Mouse (Mus musculus) embryonic facial prominence, embryonic 10.5 days (tissue): ENCODE results near the gene Lgr6. TPM values are rescaled to one million over a fixed set of nuclear protein-coding genes. Genes with fewer than 3 reads are reported as not detected.

Source experiments
- DNase-seq: peaks from one replicate; pipeline ENCODE4 v3.0.0-alpha.2; 2017; ENCODE audit warnings: low spot score
- H3K27ac ChIP-seq: fragments of 300-500 bp; sonication (generic); replicated peaks from 2 replicates; pipeline ENCODE4 v1.5.1; 2016; ENCODE audit warnings: mild to moderate bottlenecking
- H3K27me3 ChIP-seq: fragments of 300-500 bp; sonication (generic); replicated peaks from 2 replicates; pipeline ENCODE4 v1.6.1; 2016; ENCODE audit warnings: low read depth, mild to moderate bottlenecking; ENCODE audit not compliant: poor library complexity, severe bottlenecking
- H3K36me3 ChIP-seq: fragments of 300-500 bp; sonication (generic); replicated peaks from 2 replicates; pipeline ENCODE4 v1.6.1; 2016; ENCODE audit warnings: mild to moderate bottlenecking, moderate library complexity
- H3K4me1 ChIP-seq: fragments of 300-500 bp; sonication (generic); 2 replicates; pipeline ENCODE4 v1.6.1; 2016
- H3K4me3 ChIP-seq: fragments of 300-500 bp; sonication (generic); 2 replicates; pipeline ENCODE4 v1.5.1; 2016; ENCODE audit warnings: mild to moderate bottlenecking, moderate library complexity
- H3K9me3 ChIP-seq: fragments of 300-500 bp; sonication (generic); 2 replicates; pipeline ENCODE4 v1.6.1; 2016; ENCODE audit warnings: mild to moderate bottlenecking
- WGBS: fragments of 180-500 bp; shearing (Covaris S2); methylation state at CpG from one replicate; pipeline ENCODE4 v1.1.7; 2016; 5-methylcytosine and 5-hydroxymethylcytosine counted together
- polyA plus RNA-seq: library from polyadenylated mRNA; unstranded; fragments of >200 nt; fragmentation: Nextera tagmentation; extraction: Ambion mirVana; gene quantifications from 2 replicates; pipeline ENCODE4 v1.2.1, GENCODE M21; 2016

Lgr6 gene
- polyA plus RNA-seq, 1 experiment from 2014 or later, result 1.1 TPM

GRCm38 (mm10) chr1:135135111-135135787, 30.2 kb upstream of the Lgr6 start:
- WGBS, result 90% methylated on average over 8 of the region's 8 CpGs
- Histone ChIP-seq H3K27ac (no peak overlapping the region), H3K4me1 (peaks cover 27% of the 10 kb centered on the region), H3K9me3 (no peaks in the 10 kb centered on the region), H3K4me3 (no peak overlapping the region), H3K36me3 (no peaks in the 10 kb centered on the region), H3K27me3 (peaks cover 7% of the 10 kb centered on the region)
- DNase-seq, result no peak

DNA sequence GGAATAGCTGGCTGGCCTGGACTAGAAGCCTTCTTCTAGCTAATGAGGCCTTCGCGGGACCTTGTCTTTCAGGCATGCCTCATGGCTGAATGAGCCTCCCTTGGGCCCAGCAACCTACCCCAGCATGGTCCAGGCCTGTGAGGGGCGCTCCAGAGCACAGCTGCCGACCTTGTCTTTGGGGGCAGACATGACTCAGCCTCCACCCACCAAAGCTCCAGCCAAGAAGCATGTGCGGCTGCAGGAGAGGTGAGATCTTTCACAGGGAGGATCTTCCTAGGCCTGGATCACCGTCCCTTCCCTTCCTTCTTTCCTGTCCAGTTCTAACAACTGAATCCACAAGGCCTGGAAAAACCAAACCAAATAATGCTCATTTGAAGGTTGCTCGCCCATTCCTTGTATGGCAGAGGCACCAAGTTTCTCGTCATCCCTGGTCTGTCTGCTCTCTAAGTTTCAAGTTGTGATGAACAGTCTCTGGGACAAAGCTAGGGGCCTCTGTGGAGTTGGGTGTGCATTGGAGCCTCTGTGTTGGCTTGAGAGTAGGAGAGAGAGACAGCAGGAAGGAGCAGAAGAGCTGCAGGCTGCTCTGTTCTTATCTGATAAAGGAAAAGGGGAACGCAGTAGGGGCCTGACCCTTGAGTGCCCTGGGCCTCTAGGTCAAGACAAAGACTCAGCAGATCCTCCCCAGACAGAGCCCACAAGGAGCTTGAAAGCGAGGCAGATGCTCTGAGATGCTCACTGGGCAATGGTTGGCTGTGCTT, 28.8 kb upstream of the Lgr6 start:
- Histone ChIP-seq H3K27me3 (peaks cover 20% of the 10 kb centered on the region), H3K27ac (no peak overlapping the region), H3K9me3 (no peaks in the 10 kb centered on the region), H3K4me3 (no peak overlapping the region), H3K4me1 (peaks cover 41% of the 10 kb centered on the region), H3K36me3 (no peaks in the 10 kb centered on the region)
- 79% methylated on average over 10 of the region's 10 CpGs for WGBS
- DNase-seq, result no peak

DNA sequence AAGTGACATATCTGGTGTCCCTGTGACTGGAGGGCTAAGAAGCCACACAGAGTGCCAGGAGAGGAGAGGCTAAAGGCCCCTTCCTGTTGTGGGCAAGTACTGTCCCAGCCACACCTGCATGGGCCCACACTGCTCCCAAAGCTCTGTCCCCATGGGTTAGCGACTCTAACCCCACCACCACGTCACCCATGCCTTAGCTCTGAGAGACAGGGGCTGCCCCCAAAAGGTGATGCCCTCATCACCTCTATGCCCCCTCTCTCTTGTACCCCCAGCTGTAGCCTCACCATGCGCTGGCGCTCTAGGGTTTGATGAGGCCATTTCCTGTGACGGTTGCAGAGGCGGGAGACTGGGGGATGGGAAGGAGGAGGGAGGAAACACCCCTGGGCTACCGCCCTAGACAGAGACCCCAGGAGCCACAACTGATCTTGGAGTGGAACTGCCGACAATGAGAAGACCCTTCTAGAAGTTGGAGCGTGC, 27.9 kb upstream of the Lgr6 start:
- H3K9me3 ChIP-seq, result no peaks in the 10 kb centered on the region
- H3K27me3 ChIP-seq, result peaks cover 29% of the 10 kb centered on the region
- WGBS, result 83% methylated on average over 9 of the region's 9 CpGs
- H3K36me3 ChIP-seq, result no peaks in the 10 kb centered on the region
- H3K27ac ChIP-seq, result peak overlapping the region; percentile 25; the same call in 1 of the 2 replicates
- no peak for DNase-seq
- H3K4me3 ChIP-seq, result no peak overlapping the region
- peaks cover 45% of the 10 kb centered on the region for H3K4me1 ChIP-seq

DNA sequence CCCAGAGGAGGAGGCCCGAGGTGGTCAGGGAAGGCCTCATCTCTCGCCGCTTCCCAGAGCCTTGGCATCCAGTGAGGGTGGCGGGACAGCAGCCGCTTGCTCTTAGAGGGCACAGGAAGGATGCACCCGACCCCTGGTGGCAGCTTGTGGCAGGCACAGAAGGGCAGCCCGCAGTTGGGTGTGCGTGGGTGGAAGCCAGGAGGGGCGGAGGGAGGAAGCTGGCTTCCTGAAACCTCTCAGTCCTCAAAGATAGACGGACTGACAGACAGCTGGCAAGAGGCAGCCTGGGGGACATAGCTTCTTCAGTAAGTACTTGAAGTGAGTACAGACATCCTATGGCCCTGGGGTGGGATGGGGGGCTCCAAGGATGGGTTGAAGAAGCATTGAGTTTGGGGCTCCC, 27.4 kb upstream of the Lgr6 start, which contains the start of gene Ptpn7:
TSS of gene Ptpn7 (plus strand) at position 228 of the 400 bp plus-strand sequence.
- Histone ChIP-seq H3K36me3 (no peaks in the 10 kb centered on the region), H3K4me3 (no peak within 1 kb of the TSS), H3K9me3 (no peaks in the 10 kb centered on the region), H3K27me3 (peaks cover 34% of the 10 kb centered on the region), H3K27ac (peak within 1 kb of the TSS; percentile 25), H3K4me1 (peaks cover 50% of the 10 kb centered on the region)
- peak; percentile 50 for DNase-seq
- WGBS, result 43% methylated on average over 10 of the region's 10 CpGs

DNA sequence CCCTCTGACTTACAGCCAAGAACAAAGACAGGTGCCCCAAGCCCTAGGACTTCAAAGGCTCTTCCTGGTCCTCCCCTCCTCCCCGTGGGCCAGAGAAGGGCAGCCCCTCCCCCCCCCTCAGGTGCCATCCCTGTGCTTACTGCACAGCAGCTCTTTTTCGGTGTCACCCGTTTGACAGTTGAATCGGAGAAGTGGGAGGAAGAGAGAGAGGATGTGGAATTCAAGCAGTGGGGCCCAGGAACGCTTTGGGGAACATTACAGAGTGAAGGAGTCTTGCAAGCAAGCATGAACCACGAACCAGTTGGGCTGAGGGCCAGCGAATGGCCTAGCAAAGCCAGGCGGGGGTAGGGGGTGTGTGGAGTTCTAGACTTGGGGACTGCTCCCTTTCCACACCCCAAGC, 26.5 kb upstream of the Lgr6 start:
- WGBS, result 67% methylated on average over 8 of the region's 8 CpGs

GRCm38 (mm10) chr1:135131034-135131433, 26.0 kb upstream of the Lgr6 start:
- H3K27me3 ChIP-seq, result peaks cover 41% of the 10 kb centered on the region
- peaks cover 64% of the 10 kb centered on the region for H3K4me1 ChIP-seq
- 31% methylated on average over 6 of the region's 6 CpGs for WGBS
- H3K4me3 ChIP-seq, result no peak overlapping the region
- DNase-seq, result no peak
- H3K9me3 ChIP-seq, result no peaks in the 10 kb centered on the region
- H3K36me3 ChIP-seq, result no peaks in the 10 kb centered on the region
- H3K27ac ChIP-seq, result peak overlapping the region; percentile 25

More for the DNA sequence above, 26.5 kb upstream of the Lgr6 start:
- H3K27ac ChIP-seq, result peak overlapping the region; percentile 25
- H3K36me3 ChIP-seq, result no peaks in the 10 kb centered on the region
- DNase-seq, result no peak
- H3K27me3 ChIP-seq, result peaks cover 41% of the 10 kb centered on the region
- peaks cover 59% of the 10 kb centered on the region for H3K4me1 ChIP-seq
- H3K4me3 ChIP-seq, result no peak overlapping the region
- no peaks in the 10 kb centered on the region for H3K9me3 ChIP-seq

- peaks cover 68% of the 10 kb centered on the region for H3K4me1 ChIP-seq
- 66% methylated on average over 2 of the region's 2 CpGs for WGBS
Observed at GRCm38 (mm10) chr1:135130376-135131018, 25.4 kb upstream of the Lgr6 start.

GRCm38 (mm10) chr1:135129543-135130183, 24.6 kb upstream of the Lgr6 start:
- Histone ChIP-seq H3K4me1 (peaks cover 72% of the 10 kb centered on the region), H3K4me3 (no peak overlapping the region), H3K27ac (0 out of 2 replicates have a peak overlapping the region, but pooled peaks have one; percentile 0), H3K9me3 (no peaks in the 10 kb centered on the region), H3K27me3 (peaks cover 48% of the 10 kb centered on the region), H3K36me3 (no peaks in the 10 kb centered on the region)
- DNase-seq, result no peak
- WGBS, result 56% methylated on average over 9 of the region's 9 CpGs

More at GRCm38 (mm10) chr1:135130376-135131018, 25.4 kb upstream of the Lgr6 start:
- Histone ChIP-seq H3K27me3 (peaks cover 43% of the 10 kb centered on the region), H3K27ac (no peak overlapping the region), H3K9me3 (no peaks in the 10 kb centered on the region), H3K36me3 (no peaks in the 10 kb centered on the region), H3K4me3 (no peak overlapping the region)
- DNase-seq, result no peak

DNA sequence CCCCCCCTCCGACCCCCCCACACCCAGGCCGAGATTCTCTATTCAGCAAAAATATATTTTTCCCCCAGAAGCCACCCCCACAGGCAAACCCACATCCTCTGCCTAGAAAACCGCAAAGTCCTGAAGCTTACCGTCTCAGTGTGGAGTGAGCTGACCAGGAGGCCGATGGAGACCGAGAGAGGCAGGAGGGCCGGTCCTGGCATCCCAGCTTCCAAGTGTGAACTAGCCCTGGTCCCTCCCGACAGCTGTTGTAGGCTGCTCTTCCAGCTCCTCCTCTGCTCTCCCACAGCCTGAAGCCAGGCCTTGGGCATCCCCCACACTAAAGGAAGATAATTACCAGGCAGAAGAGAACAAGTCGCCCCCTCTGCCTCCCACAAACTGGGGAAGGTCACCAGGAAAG, 23.9 kb upstream of the Lgr6 start:
- Histone ChIP-seq H3K9me3 (no peaks in the 10 kb centered on the region), H3K27ac (0 out of 2 replicates have a peak overlapping the region, but pooled peaks have one; percentile 0), H3K27me3 (peaks cover 48% of the 10 kb centered on the region), H3K4me1 (peaks cover 72% of the 10 kb centered on the region), H3K36me3 (no peaks in the 10 kb centered on the region), H3K4me3 (no peak overlapping the region)
- no peak for DNase-seq
- WGBS, result 21% methylated on average over 9 of the region's 9 CpGs

- Histone ChIP-seq H3K27me3 (peaks cover 48% of the 10 kb centered on the region), H3K27ac (peak overlapping the region; percentile 81; the same call in 1 of the 2 replicates), H3K4me1 (peaks cover 68% of the 10 kb centered on the region), H3K36me3 (no peaks in the 10 kb centered on the region), H3K9me3 (no peaks in the 10 kb centered on the region), H3K4me3 (no peak overlapping the region)
- WGBS, result 58% methylated on average over 6 of the region's 6 CpGs
- DNase-seq, result no peak
Observed at GRCm38 (mm10) chr1:135128011-135128441, 22.9 kb upstream of the Lgr6 start.

GRCm38 (mm10) chr1:135126443-135127027, 21.5 kb upstream of the Lgr6 start:
- Histone ChIP-seq H3K27me3 (peaks cover 43% of the 10 kb centered on the region), H3K9me3 (no peaks in the 10 kb centered on the region), H3K27ac (peak overlapping the region; percentile 81), H3K36me3 (no peaks in the 10 kb centered on the region), H3K4me3 (no peak overlapping the region), H3K4me1 (peaks cover 54% of the 10 kb centered on the region)
- peak; percentile 55 for DNase-seq
- 49% methylated on average over 4 of the region's 4 CpGs for WGBS

DNA sequence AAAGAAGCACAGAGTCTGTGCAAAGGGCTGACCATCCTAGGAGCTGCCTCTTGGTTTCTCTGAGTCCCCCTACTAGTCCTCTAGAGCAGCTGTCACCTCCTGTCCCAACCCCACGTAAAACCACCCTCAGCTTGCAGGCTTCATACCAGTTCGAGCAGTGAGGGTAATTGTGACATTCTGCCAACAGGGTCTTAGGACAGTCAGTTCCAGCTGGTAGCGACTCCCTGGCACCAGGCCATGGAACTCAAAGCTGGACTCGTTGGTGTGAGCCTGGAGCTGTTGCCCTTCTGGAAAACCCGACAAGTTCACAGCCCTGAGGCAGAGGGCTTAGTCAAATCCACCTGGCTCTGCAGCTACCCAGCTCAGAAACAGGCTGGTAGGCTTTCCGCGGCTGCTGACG, 20.9 kb upstream of the Lgr6 start:
- Histone ChIP-seq H3K4me1 (peaks cover 49% of the 10 kb centered on the region), H3K4me3 (no peak overlapping the region), H3K27ac (peak overlapping the region; percentile 81), H3K9me3 (no peaks in the 10 kb centered on the region), H3K36me3 (no peaks in the 10 kb centered on the region), H3K27me3 (peaks cover 44% of the 10 kb centered on the region)
- DNase-seq, result no peak
- WGBS, result 69% methylated on average over 8 of the region's 8 CpGs
